Mouse (Mus musculus): ENCODE measurements around the gene Tfcp2l1. TPM values are rescaled to one million over a fixed set of nuclear protein-coding genes. Genes with fewer than 3 reads are reported as not detected.
"Not testable (repeated sequence)": the region's sequence is repeated elsewhere in the genome, so short reads cannot be mapped to it uniquely, and the experiment has no call there.

The Tfcp2l1 gene
- total RNA-seq (2021) = 1 to 10 TPM in 1 of 2 experiments, under 1 TPM in 1; 0.85 to 1.3 TPM

GRCm38 (mm10) chr1:118627781-118628464 lies at the start of gene Tfcp2l1:
TSS of gene Tfcp2l1 (plus strand) at chr1:118627945.
- intact Hi-C loops (cut with DNase I) = loop anchor here (10.0 kb wide), 1 partner anchor 127 kb away; no protein-coding TSS in a partner anchor
- peak; percentile 8 to 77 for DNase-seq (ENCODE audit: extremely low spot score in 1 of 2, low spot score in 2 of 2)

- intact Hi-C loops (cut with DNase I) = no loop called here
- no peak for DNase-seq (ENCODE audit: extremely low spot score in 1 of 2, low spot score in 2 of 2)
Measured at GRCm38 (mm10) chr1:118580174-118580702, 47.5 kb upstream of the Tfcp2l1 start.

GRCm38 (mm10) chr1:118581179-118581578 lies 46.6 kb upstream of the Tfcp2l1 start:
- intact Hi-C loops (cut with DNase I) = no loop called here
- DNase-seq (ENCODE audit: extremely low spot score in 1 of 2, low spot score in 2 of 2) = no peak

GRCm38 (mm10) chr1:118589721-118590120 lies 38.0 kb upstream of the Tfcp2l1 start:
- intact Hi-C loops (cut with DNase I) = loop anchor here (10.0 kb wide), 1 partner anchor 165 kb away; no protein-coding TSS in a partner anchor

GRCm38 (mm10) chr1:118592933-118593332 lies 34.8 kb upstream of the Tfcp2l1 start:
- intact Hi-C loops (cut with DNase I) = loop anchor here (10.0 kb wide), 1 partner anchor 162 kb away; no protein-coding TSS in a partner anchor
- DNase-seq (ENCODE audit: extremely low spot score in 1 of 2, low spot score in 2 of 2) = no peak

More at GRCm38 (mm10) chr1:118589721-118590120, 38.0 kb upstream of the Tfcp2l1 start:
- no peak for DNase-seq (ENCODE audit: extremely low spot score in 1 of 2, low spot score in 2 of 2)

GRCm38 (mm10) chr1:118595395-118595794 lies 32.4 kb upstream of the Tfcp2l1 start:
- DNase-seq (ENCODE audit: extremely low spot score in 1 of 2, low spot score in 2 of 2) = no peak
- intact Hi-C loops (cut with DNase I) = loop anchor here (10.0 kb wide), 1 partner anchor 159 kb away; no protein-coding TSS in a partner anchor

- DNase-seq (ENCODE audit: extremely low spot score in 1 of 2, low spot score in 2 of 2) = no peak
- intact Hi-C loops (cut with DNase I) = loop anchor here (10.0 kb wide), 1 partner anchor 157 kb away; no protein-coding TSS in a partner anchor
Measured at GRCm38 (mm10) chr1:118597475-118598213, 30.1 kb upstream of the Tfcp2l1 start.

GRCm38 (mm10) chr1:118598339-118598738 lies 29.4 kb upstream of the Tfcp2l1 start:
- DNase-seq (ENCODE audit: extremely low spot score in 1 of 2, low spot score in 2 of 2) = no peak
- intact Hi-C loops (cut with DNase I) = loop anchor here (10.0 kb wide), 1 partner anchor 156 kb away; no protein-coding TSS in a partner anchor

- DNase-seq (ENCODE audit: extremely low spot score in 1 of 2, low spot score in 2 of 2) = no peak
- intact Hi-C loops (cut with DNase I) = no loop called here
Measured at GRCm38 (mm10) chr1:118613631-118614183, 14.0 kb upstream of the Tfcp2l1 start.

GRCm38 (mm10) chr1:118621055-118621454 lies 6.7 kb upstream of the Tfcp2l1 start:
- intact Hi-C loops (cut with DNase I) = loop anchor here (10.0 kb wide), 1 partner anchor 134 kb away; no protein-coding TSS in a partner anchor
- DNase-seq (ENCODE audit: extremely low spot score in 1 of 2, low spot score in 2 of 2) = not testable (repeated sequence)

- intact Hi-C loops (cut with DNase I) = loop anchor here (10.0 kb wide), 1 partner anchor 132 kb away; no protein-coding TSS in a partner anchor
- DNase-seq (ENCODE audit: extremely low spot score in 1 of 2, low spot score in 2 of 2) = no peak
Measured at GRCm38 (mm10) chr1:118622857-118623256, 4.9 kb upstream of the Tfcp2l1 start.

- intact Hi-C loops (cut with DNase I) = loop anchor here (10.0 kb wide), 1 partner anchor 129 kb away; no protein-coding TSS in a partner anchor
- no peak for DNase-seq (ENCODE audit: extremely low spot score in 1 of 2, low spot score in 2 of 2)
Measured at GRCm38 (mm10) chr1:118625461-118625860, 2.3 kb upstream of the Tfcp2l1 start.

- no peak for DNase-seq (ENCODE audit: extremely low spot score in 1 of 2, low spot score in 2 of 2)
- intact Hi-C loops (cut with DNase I) = loop anchor here (10.0 kb wide), 1 partner anchor 129 kb away; no protein-coding TSS in a partner anchor
Measured at GRCm38 (mm10) chr1:118625921-118626320, 1.8 kb upstream of the Tfcp2l1 start.

GRCm38 (mm10) chr1:118626452-118626851 lies 1.3 kb upstream of the Tfcp2l1 start:
- intact Hi-C loops (cut with DNase I) = loop anchor here (10.0 kb wide), 1 partner anchor 128 kb away; no protein-coding TSS in a partner anchor
- no peak for DNase-seq (ENCODE audit: extremely low spot score in 1 of 2, low spot score in 2 of 2)

GRCm38 (mm10) chr1:118633415-118633980 lies 5.8 kb downstream of the Tfcp2l1 start:
- intact Hi-C loops (cut with DNase I) = no loop called here
- DNase-seq (ENCODE audit: extremely low spot score in 1 of 2, low spot score in 2 of 2) = no peak

GRCm38 (mm10) chr1:118642296-118642999 lies 14.7 kb downstream of the Tfcp2l1 start:
- no peak for DNase-seq (ENCODE audit: extremely low spot score in 1 of 2, low spot score in 2 of 2)
- intact Hi-C loops (cut with DNase I) = no loop called here

- intact Hi-C loops (cut with DNase I) = no loop called here
- no peak for DNase-seq (ENCODE audit: extremely low spot score in 1 of 2, low spot score in 2 of 2)
Measured at GRCm38 (mm10) chr1:118643138-118643979, 15.6 kb downstream of the Tfcp2l1 start.
